Mouse (Mus musculus) cerebellum, postnatal 14 days (tissue): ENCODE results near the gene Gabrp.

Experiments
- DNase-seq, 2 experiments: peaks; one replicate each; pipeline ENCODE4 v3.0.0; 2021; ENCODE audit warnings: mixed read lengths in 2 of 2

The Gabrp gene

DNA sequence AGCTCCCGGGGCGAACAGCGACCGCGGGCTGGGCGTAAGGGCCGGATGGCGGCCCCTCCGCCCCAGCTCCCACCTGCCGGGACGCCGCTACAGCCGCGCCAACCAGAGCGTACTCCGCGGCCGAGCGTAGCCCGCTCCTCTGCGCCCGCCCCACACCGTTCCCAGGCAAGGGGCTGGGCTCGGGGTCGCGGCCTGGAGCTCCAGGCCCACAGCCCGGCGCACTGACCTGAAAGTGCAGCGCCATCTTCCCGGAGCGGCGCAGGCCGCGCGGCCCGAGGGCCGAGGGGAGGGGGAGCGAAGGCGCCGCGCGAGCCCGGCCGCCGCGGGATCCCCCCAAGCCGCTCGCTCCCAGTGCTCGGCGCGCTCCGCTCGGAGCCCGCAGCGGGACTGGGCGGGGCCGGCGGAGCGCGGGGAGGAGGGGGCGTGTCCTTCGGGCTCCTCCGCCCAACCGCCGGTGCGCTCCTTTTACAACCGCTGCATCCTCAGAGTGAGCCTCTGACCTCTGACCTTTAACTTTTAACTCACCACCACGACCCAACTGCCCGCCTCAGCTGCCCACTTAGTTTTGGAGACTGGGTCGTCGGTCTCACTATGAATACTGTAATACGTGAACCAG is 65.3 kb downstream of the Gabrp start, which contains the start of gene Ranbp17:
Gene Ranbp17, minus strand, starts transcription at position 371 of the 616 bp plus-strand sequence.
- peak; percentile 69 to 74 for DNase-seq

DNA sequence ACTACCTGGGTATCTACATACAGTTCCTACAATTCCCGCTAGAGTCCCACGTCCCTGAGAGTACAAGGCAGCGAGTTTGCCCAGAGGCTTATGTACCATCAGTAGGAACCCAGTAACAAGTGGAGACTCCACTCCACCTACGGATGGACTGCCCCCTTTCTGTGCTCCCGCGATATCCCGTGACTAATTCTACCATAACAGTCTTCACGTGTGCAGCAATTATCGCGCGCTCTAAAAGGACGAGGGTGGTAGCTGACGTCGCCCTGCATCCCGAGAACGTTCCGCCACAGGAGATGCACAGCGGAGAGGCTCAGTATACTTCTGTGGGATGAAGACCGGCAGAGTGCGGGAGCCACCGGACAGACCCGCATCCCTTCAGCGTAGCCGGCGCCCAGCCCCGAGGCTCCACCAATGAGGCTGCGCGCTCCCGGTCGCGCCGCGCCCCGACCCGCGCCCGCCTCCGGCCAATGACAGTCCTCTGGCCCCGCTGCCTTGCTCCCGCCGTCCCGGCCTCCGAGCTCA is 65.8 kb downstream of the Gabrp start:
- peak; percentile 81 to 86 for DNase-seq

DNA sequence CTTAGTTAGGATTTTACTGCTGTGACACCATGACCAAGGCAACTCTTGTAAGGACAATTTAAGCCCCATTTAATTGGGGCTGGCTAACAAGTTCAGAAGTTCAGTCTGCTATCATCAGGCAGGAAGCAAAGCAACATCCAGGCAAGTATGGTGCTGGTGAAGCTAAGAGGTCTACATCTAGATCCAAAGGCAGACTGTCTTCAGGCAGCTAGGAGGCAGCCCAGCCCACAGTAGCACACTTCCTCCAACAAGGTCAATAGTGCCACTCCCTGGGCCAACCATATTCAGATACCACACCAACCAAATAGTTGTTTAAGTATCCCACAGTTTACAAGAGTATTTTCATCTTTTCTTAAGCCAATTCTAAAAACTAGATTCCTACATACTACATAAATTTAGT is 69.4 kb downstream of the Gabrp start:
- DNase-seq: no peak
